Mouse (Mus musculus) cerebellum, adult 9-10 months (tissue): ENCODE results near the gene Rpl37.

ENCODE experiments used
- DNase-seq: peaks from one replicate; pipeline ENCODE4 v3.0.0; 2022

Rpl37 gene

DNA sequence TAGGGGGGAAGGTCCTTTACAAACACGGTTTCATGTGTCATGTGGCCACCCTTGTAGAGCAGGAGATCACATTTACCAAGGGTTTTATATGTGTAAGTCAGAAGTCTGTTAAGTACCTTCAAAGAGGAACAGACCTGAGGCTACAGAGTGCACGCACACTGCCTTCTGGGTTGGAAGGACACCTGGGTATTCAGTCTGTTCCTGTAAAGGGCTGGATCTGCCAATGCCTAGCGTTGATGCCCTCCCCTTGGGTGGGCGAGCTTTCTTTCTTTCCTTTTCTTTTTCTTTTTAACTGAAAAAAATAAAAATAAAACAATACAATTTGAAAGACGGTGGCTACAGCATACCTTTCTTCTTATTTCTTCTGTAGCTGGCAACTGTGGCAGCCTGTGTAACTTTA is 38.6 kb downstream of the Rpl37 start:
- no peak for DNase-seq

DNA sequence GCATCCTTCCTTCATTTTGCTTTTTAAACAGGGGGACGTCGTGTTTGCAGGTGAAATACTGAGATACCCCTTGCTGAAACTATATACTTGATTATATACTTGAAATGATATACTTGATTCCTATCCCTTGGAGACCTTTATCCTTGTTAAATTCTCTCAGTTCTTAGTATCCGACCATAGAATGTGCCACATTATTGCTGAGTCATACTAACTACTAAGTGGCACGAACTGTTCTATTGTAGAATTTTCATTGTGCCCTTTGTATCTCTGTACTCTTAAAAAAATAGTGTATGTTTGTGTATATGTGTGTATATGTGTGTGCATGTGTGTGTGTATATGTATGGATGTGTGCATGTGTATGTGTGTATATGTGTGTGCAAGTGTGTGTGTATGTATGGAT is 39.9 kb downstream of the Rpl37 start:
- DNase-seq = no peak

DNA sequence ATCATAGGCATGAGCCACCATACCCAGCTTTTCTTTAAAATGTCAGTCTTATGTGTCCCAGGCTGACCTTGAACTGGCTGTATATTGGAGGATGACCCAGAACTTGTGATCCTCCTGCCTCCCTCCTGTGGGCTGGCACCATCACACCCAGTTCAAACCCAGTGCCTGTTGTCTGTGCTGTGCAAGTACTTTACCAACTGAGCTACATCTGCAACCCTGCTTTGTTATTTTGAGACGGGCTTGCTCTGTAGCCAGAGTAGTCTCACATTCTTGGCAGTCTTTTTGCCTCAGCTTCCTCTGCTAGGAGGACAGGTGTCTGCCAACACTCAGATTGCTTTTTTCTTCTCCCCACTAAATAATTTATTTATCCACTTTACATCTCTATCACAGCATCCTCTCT is 40.9 kb downstream of the Rpl37 start:
- no peak for DNase-seq

DNA sequence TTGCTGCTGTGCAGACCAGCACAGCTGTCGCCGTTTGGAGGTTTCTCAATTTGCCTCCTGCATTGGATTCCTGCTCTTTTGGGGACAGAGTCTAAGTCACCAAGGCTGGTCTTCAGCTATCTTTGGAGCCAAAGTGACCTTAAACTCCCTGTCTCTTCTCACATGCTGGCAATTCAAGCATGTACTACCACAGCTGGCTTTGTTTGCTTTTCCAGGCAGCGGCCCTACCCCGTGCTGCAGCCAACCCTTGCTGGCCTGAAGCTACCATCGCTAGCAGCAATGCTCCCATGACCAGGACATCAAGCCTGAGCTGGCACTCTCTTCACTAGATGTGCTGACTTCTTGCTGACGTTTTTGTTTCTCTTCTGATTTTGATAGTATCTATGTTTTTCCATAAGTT is 42.4 kb downstream of the Rpl37 start:
- DNase-seq = no peak

DNA sequence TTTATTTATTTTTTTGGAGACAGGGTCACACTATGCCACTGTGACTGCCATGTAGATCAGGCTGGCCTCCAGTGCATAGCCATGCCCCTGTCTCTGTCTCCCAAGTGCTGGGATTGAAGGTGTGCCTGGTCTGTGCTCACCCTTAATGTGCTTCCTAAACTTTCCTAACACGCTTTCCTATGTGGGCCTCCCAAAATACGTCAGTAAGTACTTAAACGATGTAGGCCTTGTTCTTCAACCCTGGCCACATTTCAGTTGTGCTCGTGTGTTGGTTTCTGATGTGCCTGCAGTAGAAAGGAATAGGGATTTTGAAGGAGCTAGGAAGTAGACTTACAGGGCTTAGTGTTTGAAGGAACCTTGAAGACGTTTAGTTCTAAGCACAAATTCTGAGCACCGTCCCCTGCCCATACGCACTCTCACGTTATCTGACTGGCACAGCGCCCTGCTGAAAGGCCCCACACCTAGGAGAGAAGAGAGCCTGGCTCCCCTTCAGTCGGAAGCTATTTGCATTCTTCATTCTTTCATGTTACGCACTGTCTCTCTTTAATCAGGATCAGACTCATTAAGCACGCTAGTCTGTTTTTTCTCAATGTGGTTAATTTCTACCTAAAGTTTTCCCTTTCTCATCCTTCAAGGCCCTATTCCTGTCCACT is 48.8 kb downstream of the Rpl37 start:
- DNase-seq = no peak
